Mouse (Mus musculus) myocyte (in vitro differentiated cells): ENCODE results near the gene Ticrr. TPM values are rescaled to one million over a fixed set of nuclear protein-coding genes. Genes with fewer than 3 reads are reported as not detected.

Source experiments
- H3K27me3 ChIP-seq: one replicate; pipeline ENCODE4 v1.6.1; 2011; ENCODE audit not compliant: control insufficient read depth, insufficient read depth, insufficient read length
- H3K36me3 ChIP-seq: one replicate; pipeline ENCODE4 v1.6.1; 2011; ENCODE audit not compliant: control insufficient read depth, insufficient read depth
- H3K4me2 ChIP-seq: one replicate; pipeline ENCODE4 v1.6.1; 2011; ENCODE audit warnings: low read depth, control low read depth
- H3K4me3 ChIP-seq: one replicate; pipeline ENCODE4 v1.5.1; 2011; ENCODE audit warnings: mild to moderate bottlenecking, control low read depth, moderate library complexity
- H3K79me2 ChIP-seq: one replicate; pipeline ENCODE4 v1.6.1; 2011; ENCODE audit not compliant: control insufficient read depth, insufficient read depth
- H3ac ChIP-seq: one replicate; pipeline ENCODE4 v1.6.1; 2011; ENCODE audit not compliant: control insufficient read depth, insufficient read length
- CEBPB ChIP-seq: IDR thresholded peaks from 2 replicates; pipeline ENCODE4 v1.6.1; 2011; ENCODE audit warnings: mild to moderate bottlenecking, moderate library complexity; ENCODE audit not compliant: poor library complexity, insufficient read depth, severe bottlenecking
- E2F4 ChIP-seq: IDR thresholded peaks from one replicate; pipeline ENCODE4 v1.6.1; 2011; ENCODE audit warnings: mild to moderate bottlenecking, control low read depth, moderate library complexity; ENCODE audit not compliant: insufficient read depth
- MAX ChIP-seq: IDR thresholded peaks from one replicate; pipeline ENCODE4 v1.6.1; 2011; ENCODE audit warnings: low read depth, mild to moderate bottlenecking, control low read depth
- MYOD1 ChIP-seq, 3 experiments: IDR thresholded peaks; one replicate each; pipeline ENCODE4 v1.6.1; 2011; ENCODE audit warnings: control low read depth in 2 of 3, low read depth in 2 of 3, mild to moderate bottlenecking in 2 of 3, moderate library complexity in 1 of 3; ENCODE audit not compliant: insufficient read length in 2 of 3, control insufficient read depth in 1 of 3
- MYOG ChIP-seq, 3 experiments: IDR thresholded peaks; one replicate each; pipeline ENCODE4 v1.6.1; 2011; ENCODE audit warnings: control low read depth in 2 of 3, low read depth in 2 of 3, mild to moderate bottlenecking in 2 of 3; ENCODE audit not compliant: insufficient read length in 2 of 3, control insufficient read depth in 1 of 3, insufficient read depth in 1 of 3
- POLR2A ChIP-seq: IDR thresholded peaks from one replicate; pipeline ENCODE4 v1.6.1; 2011; ENCODE audit warnings: low read depth, mild to moderate bottlenecking, control low read depth, moderate library complexity; ENCODE audit not compliant: insufficient read length
- POLR2AphosphoS2 ChIP-seq: IDR thresholded peaks from one replicate; pipeline ENCODE4 v1.6.1; 2011; ENCODE audit warnings: low read depth, control low read depth; ENCODE audit not compliant: insufficient read length
- REST ChIP-seq: IDR thresholded peaks from one replicate; pipeline ENCODE4 v1.6.1; 2011; ENCODE audit warnings: mild to moderate bottlenecking, control low read depth, moderate library complexity; ENCODE audit not compliant: insufficient read depth, insufficient read length
- SRF ChIP-seq: IDR thresholded peaks from one replicate; pipeline ENCODE4 v1.6.1; 2011; ENCODE audit warnings: low read depth; ENCODE audit not compliant: control insufficient read depth, insufficient read length
- TCF12 ChIP-seq: IDR thresholded peaks from one replicate; pipeline ENCODE4 v1.6.1; 2011; ENCODE audit warnings: mild to moderate bottlenecking, control low read depth; ENCODE audit not compliant: poor library complexity, insufficient read depth, severe bottlenecking
- TCF3 ChIP-seq: IDR thresholded peaks from one replicate; pipeline ENCODE4 v1.6.1; 2011; ENCODE audit warnings: low read depth, control low read depth; ENCODE audit not compliant: insufficient read length
- USF1 ChIP-seq: IDR thresholded peaks from one replicate; pipeline ENCODE4 v1.6.1; 2011; ENCODE audit warnings: low read depth, mild to moderate bottlenecking, control low read depth, moderate library complexity
- polyA plus RNA-seq: library from polyadenylated mRNA; unstranded; fragments of >200 nt; fragmentation: generic; extraction: Trizol; gene quantifications from one replicate; pipeline ENCODE4 v1.2.1, GENCODE M21; 2012; ENCODE audit warnings: missing spikeins

The Ticrr gene
- polyA plus RNA-seq, 1 experiment = 1.4 TPM

DNA sequence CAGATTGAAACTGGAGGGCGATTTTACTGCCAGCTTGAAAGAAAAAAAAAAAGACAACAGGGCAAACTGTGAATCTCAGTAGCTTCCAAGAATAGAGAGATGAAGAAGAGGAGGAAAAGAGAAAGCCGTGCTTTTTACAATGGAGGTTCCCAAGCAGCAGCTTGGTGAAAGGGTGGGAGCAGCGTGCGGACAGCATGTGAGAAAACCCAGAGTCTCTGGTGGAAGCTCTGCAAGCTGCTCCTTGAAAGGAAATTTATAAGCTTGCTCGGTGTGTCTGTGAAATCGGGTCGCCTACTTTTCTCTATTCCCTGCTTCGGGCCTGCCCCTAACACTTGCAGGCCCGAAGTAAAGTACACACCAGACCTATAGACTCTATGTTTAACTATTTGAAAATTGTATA lies 84.1 kb downstream of the Ticrr start:
- TF ChIP-seq POLR2AphosphoS2 = no peak
- no peak for TF ChIP-seq TCF12
- no peak for TF ChIP-seq CEBPB
- no peak for TF ChIP-seq TCF3
- TF ChIP-seq POLR2A = no peak
- TF ChIP-seq MYOD1 (IDR thresholded peaks at IDR 0.05; ENCODE audit: control insufficient read depth in 1 of 3, insufficient read length in 2 of 3, low read depth in 2 of 3) = no peak
- no peak for TF ChIP-seq E2F4
- no peak for TF ChIP-seq REST
- Histone ChIP-seq H3K4me3 (no peak overlapping the region), H3K79me2 (no peaks in the 10 kb centered on the region), H3K36me3 (no peaks in the 10 kb centered on the region), H3K27me3 (no peaks in the 10 kb centered on the region), H3ac (no peak overlapping the region), H3K4me2 (no peak overlapping the region)

DNA sequence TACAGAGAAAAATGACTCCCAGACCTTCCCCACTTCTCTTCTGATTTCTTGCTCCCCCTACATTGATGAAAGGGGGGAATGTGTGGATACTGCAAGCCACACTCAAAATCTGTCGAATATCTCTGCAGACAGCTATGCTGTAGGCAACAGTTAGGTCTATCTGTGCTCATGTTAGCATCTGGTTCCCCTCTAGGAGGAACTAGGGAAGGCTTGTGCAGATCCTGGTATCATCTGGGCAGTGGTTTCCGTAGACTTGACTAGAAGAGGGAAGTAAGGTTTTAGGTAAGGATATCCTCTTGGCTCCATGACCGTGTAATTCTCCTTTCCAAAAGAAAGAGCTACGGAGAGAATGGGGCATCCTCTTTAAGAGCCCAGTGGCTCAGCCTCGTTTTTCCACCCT lies 84.6 kb downstream of the Ticrr start:
- no peaks in the 10 kb centered on the region for H3K36me3 ChIP-seq
- H3K4me3 ChIP-seq = no peak overlapping the region
- no peak overlapping the region for H3K4me2 ChIP-seq
- no peak overlapping the region for H3ac ChIP-seq
- H3K79me2 ChIP-seq = no peaks in the 10 kb centered on the region
- H3K27me3 ChIP-seq = no peaks in the 10 kb centered on the region
- TF ChIP-seq MAX = no peak
- TF ChIP-seq E2F4 = no peak

DNA sequence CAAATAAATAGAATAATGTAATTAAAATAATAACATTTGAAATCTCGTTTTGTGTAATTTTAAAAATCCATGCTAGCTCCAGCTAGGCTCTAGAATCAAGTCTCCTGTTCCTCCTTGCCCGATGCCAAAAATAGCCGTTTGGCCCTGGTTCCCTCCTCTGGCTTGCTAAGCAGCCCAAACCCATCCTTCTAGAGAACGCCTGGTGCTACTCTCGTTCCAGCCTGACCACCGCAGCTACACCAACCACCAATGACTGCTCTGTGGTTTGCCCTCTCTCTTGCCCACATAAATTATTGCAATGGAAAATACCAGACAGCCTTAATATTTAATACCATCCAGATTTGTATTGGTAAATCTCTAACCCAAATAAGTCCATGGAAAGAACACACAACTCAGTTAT lies 87.7 kb downstream of the Ticrr start:
- Histone ChIP-seq H3K27me3 (no peaks in the 10 kb centered on the region), H3K79me2 (no peaks in the 10 kb centered on the region), H3ac (no peak overlapping the region), H3K36me3 (no peaks in the 10 kb centered on the region), H3K4me2 (no peak overlapping the region), H3K4me3 (no peak overlapping the region)
- TF ChIP-seq POLR2A (no peak), MYOG (IDR thresholded peaks at IDR 0.05; ENCODE audit: control insufficient read depth in 1 of 3, insufficient read depth in 1 of 3, insufficient read length in 2 of 3, low read depth in 2 of 3) (no peak), MAX (no peak), TCF3 (no peak), TCF12 (no peak), CEBPB (no peak), POLR2AphosphoS2 (no peak), SRF (no peak), MYOD1 (IDR thresholded peaks at IDR 0.05; ENCODE audit: control insufficient read depth in 1 of 3, insufficient read length in 2 of 3, low read depth in 2 of 3) (no peak), USF1 (no peak), E2F4 (no peak), REST (no peak)

Other genes starting within 250 kb of the Ticrr start
- gene Polg, start 193.8 kb upstream of the Ticrr start, polyA plus RNA-seq = 30.9 TPM
- gene Rhcg, start 42.5 kb upstream of the Ticrr start, polyA plus RNA-seq = not detected
- gene Kif7, start 55.5 kb downstream of the Ticrr start, polyA plus RNA-seq = 3.3 TPM
- not detected for gene Plin1, start 72.7 kb downstream of the Ticrr start, polyA plus RNA-seq
- 5.9 TPM for gene Pex11a, start 82.9 kb downstream of the Ticrr start, polyA plus RNA-seq
- gene Wdr93, start 83.0 kb downstream of the Ticrr start, polyA plus RNA-seq = 0.10 TPM
- gene Mesp1, start 133.6 kb downstream of the Ticrr start, polyA plus RNA-seq = not detected
- not detected for gene Mesp2, start 150.5 kb downstream of the Ticrr start, polyA plus RNA-seq
- 12.1 TPM for gene Anpep, start 200.9 kb downstream of the Ticrr start, polyA plus RNA-seq